Mouse (Mus musculus): Measurements from ENCODE around the gene Snx30. TPM values are rescaled to one million over a fixed set of nuclear protein-coding genes. Genes with fewer than 3 reads are reported as not detected.

The Snx30 gene
- polyA plus RNA-seq, 1 experiment from 2014 or later: 8.9 TPM

GRCm38 (mm10) chr4:59767717-59768116 is 37.9 kb upstream of the Snx30 start:
- no peak overlapping the region for H3K27ac ChIP-seq (ENCODE audit: low read length)
- no peak overlapping the region for H3K4me3 ChIP-seq (replicated peaks; ENCODE audit: low read length)
- H3K9me3 ChIP-seq (ENCODE audit: control insufficient read depth, low read length): no peaks in the 10 kb centered on the region
- peaks cover 7% of the 10 kb centered on the region for H3K36me3 ChIP-seq (ENCODE audit: control insufficient read depth, insufficient read depth)
- no peaks in the 10 kb centered on the region for H3K27me3 ChIP-seq (replicated peaks; ENCODE audit: control insufficient read depth, insufficient read depth, low read length)
- H3K9ac ChIP-seq (replicated peaks; ENCODE audit: low read depth, low read length): no peak overlapping the region
- ATAC-seq: no peak
- H3K4me1 ChIP-seq (replicated peaks; ENCODE audit: control insufficient read depth, insufficient read depth, low read length): peaks cover 11% of the 10 kb centered on the region
- 96% methylated on average over 2 of the region's 2 CpGs for WGBS
- no peak overlapping the region for H3K4me2 ChIP-seq (ENCODE audit: low read length)

- WGBS: 38% methylated on average over 17 of the region's 17 CpGs
- ATAC-seq: no peak
- Histone ChIP-seq H3K4me2 (ENCODE audit: low read length) (no peak overlapping the region), H3K27me3 (replicated peaks; ENCODE audit: control insufficient read depth, insufficient read depth, low read length) (no peaks in the 10 kb centered on the region), H3K4me1 (replicated peaks; ENCODE audit: control insufficient read depth, insufficient read depth, low read length) (no peaks in the 10 kb centered on the region), H3K36me3 (ENCODE audit: control insufficient read depth, insufficient read depth) (peaks cover 16% of the 10 kb centered on the region), H3K9me3 (ENCODE audit: control insufficient read depth, low read length) (no peaks in the 10 kb centered on the region), H3K27ac (ENCODE audit: low read length) (no peak overlapping the region), H3K9ac (replicated peaks; ENCODE audit: low read depth, low read length) (no peak overlapping the region), H3K4me3 (replicated peaks; ENCODE audit: low read length) (no peak overlapping the region)
These were observed 33.3 kb upstream of the Snx30 start for GRCm38 (mm10) chr4:59772171-59772879.

- H3K27me3 ChIP-seq (replicated peaks; ENCODE audit: control insufficient read depth, insufficient read depth, low read length): no peaks in the 10 kb centered on the region
- H3K4me2 ChIP-seq (ENCODE audit: low read length): no peak overlapping the region
- ATAC-seq: no peak
- H3K36me3 ChIP-seq (ENCODE audit: control insufficient read depth, insufficient read depth): peaks cover 9% of the 10 kb centered on the region; the same call in 1 of the 2 replicates
- H3K9me3 ChIP-seq (ENCODE audit: control insufficient read depth, low read length): no peaks in the 10 kb centered on the region
- no peak overlapping the region for H3K4me3 ChIP-seq (replicated peaks; ENCODE audit: low read length)
- peaks cover 5% of the 10 kb centered on the region for H3K4me1 ChIP-seq (replicated peaks; ENCODE audit: control insufficient read depth, insufficient read depth, low read length)
- H3K27ac ChIP-seq (ENCODE audit: low read length): no peak overlapping the region
- no peak overlapping the region for H3K9ac ChIP-seq (replicated peaks; ENCODE audit: low read depth, low read length)
- 86% methylated on average over 3 of the region's 3 CpGs for WGBS
These were observed 27.8 kb upstream of the Snx30 start for GRCm38 (mm10) chr4:59777828-59778227.

GRCm38 (mm10) chr4:59780568-59780967 is 25.1 kb upstream of the Snx30 start:
- no peak for ATAC-seq
- no peak overlapping the region for H3K4me3 ChIP-seq (replicated peaks; ENCODE audit: low read length)
- no peak overlapping the region for H3K27ac ChIP-seq (ENCODE audit: low read length)
- no peaks in the 10 kb centered on the region for H3K9me3 ChIP-seq (ENCODE audit: control insufficient read depth, low read length)
- H3K27me3 ChIP-seq (replicated peaks; ENCODE audit: control insufficient read depth, insufficient read depth, low read length): no peaks in the 10 kb centered on the region
- WGBS: 23% methylated on average over 1 of the region's 1 CpGs
- H3K9ac ChIP-seq (replicated peaks; ENCODE audit: low read depth, low read length): no peak overlapping the region
- H3K36me3 ChIP-seq (ENCODE audit: control insufficient read depth, insufficient read depth): no peaks in the 10 kb centered on the region
- no peak overlapping the region for H3K4me2 ChIP-seq (ENCODE audit: low read length)
- peaks cover 6% of the 10 kb centered on the region for H3K4me1 ChIP-seq (replicated peaks; ENCODE audit: control insufficient read depth, insufficient read depth, low read length)

GRCm38 (mm10) chr4:59782853-59783684 is 22.6 kb upstream of the Snx30 start:
- peak; percentile 45; the same call in 1 of the 2 replicates for ATAC-seq
- Histone ChIP-seq H3K4me3 (replicated peaks; ENCODE audit: low read length) (peak overlapping the region; percentile 73), H3K9me3 (ENCODE audit: control insufficient read depth, low read length) (no peaks in the 10 kb centered on the region), H3K9ac (replicated peaks; ENCODE audit: low read depth, low read length) (peak overlapping the region; percentile 74), H3K4me2 (ENCODE audit: low read length) (peak overlapping the region; percentile 71), H3K36me3 (ENCODE audit: control insufficient read depth, insufficient read depth) (no peaks in the 10 kb centered on the region), H3K4me1 (replicated peaks; ENCODE audit: control insufficient read depth, insufficient read depth, low read length) (peaks cover 6% of the 10 kb centered on the region), H3K27me3 (replicated peaks; ENCODE audit: control insufficient read depth, insufficient read depth, low read length) (no peaks in the 10 kb centered on the region), H3K27ac (ENCODE audit: low read length) (0 out of 2 replicates have a peak overlapping the region, but pooled peaks have one; percentile 25)
- 0% methylated on average over 47 of the region's 47 CpGs for WGBS

- WGBS: under 1% methylated on average over 36 of the region's 36 CpGs
- Histone ChIP-seq H3K4me1 (replicated peaks; ENCODE audit: control insufficient read depth, insufficient read depth, low read length) (peaks cover 6% of the 10 kb centered on the region), H3K4me2 (ENCODE audit: low read length) (peak overlapping the region; percentile 71), H3K9ac (replicated peaks; ENCODE audit: low read depth, low read length) (peak overlapping the region; percentile 74), H3K36me3 (ENCODE audit: control insufficient read depth, insufficient read depth) (no peaks in the 10 kb centered on the region), H3K9me3 (ENCODE audit: control insufficient read depth, low read length) (no peaks in the 10 kb centered on the region), H3K27ac (ENCODE audit: low read length) (0 out of 2 replicates have a peak overlapping the region, but pooled peaks have one; percentile 25), H3K4me3 (replicated peaks; ENCODE audit: low read length) (peak overlapping the region; percentile 73), H3K27me3 (replicated peaks; ENCODE audit: control insufficient read depth, insufficient read depth, low read length) (no peaks in the 10 kb centered on the region)
- ATAC-seq: peak; percentile 97
These were observed 21.9 kb upstream of the Snx30 start for GRCm38 (mm10) chr4:59783685-59784279.

- Histone ChIP-seq H3K27me3 (replicated peaks; ENCODE audit: control insufficient read depth, insufficient read depth, low read length) (no peaks in the 10 kb centered on the region), H3K9ac (replicated peaks; ENCODE audit: low read depth, low read length) (no peak overlapping the region), H3K4me2 (ENCODE audit: low read length) (no peak overlapping the region), H3K27ac (ENCODE audit: low read length) (no peak overlapping the region), H3K9me3 (ENCODE audit: control insufficient read depth, low read length) (no peaks in the 10 kb centered on the region), H3K4me3 (replicated peaks; ENCODE audit: low read length) (no peak overlapping the region), H3K36me3 (ENCODE audit: control insufficient read depth, insufficient read depth) (no peaks in the 10 kb centered on the region), H3K4me1 (replicated peaks; ENCODE audit: control insufficient read depth, insufficient read depth, low read length) (peaks cover 6% of the 10 kb centered on the region)
- 23% methylated on average over 2 of the region's 2 CpGs for WGBS
- ATAC-seq: no peak
These were observed 20.2 kb upstream of the Snx30 start for GRCm38 (mm10) chr4:59785412-59785811.

- H3K9ac ChIP-seq (replicated peaks; ENCODE audit: low read depth, low read length): no peak overlapping the region
- no peaks in the 10 kb centered on the region for H3K27me3 ChIP-seq (replicated peaks; ENCODE audit: control insufficient read depth, insufficient read depth, low read length)
- no peaks in the 10 kb centered on the region for H3K9me3 ChIP-seq (ENCODE audit: control insufficient read depth, low read length)
- 1% methylated on average over 7 of the region's 7 CpGs for WGBS
- H3K27ac ChIP-seq (ENCODE audit: low read length): no peak overlapping the region
- H3K4me1 ChIP-seq (replicated peaks; ENCODE audit: control insufficient read depth, insufficient read depth, low read length): peaks cover 4% of the 10 kb centered on the region
- H3K4me2 ChIP-seq (ENCODE audit: low read length): no peak overlapping the region
- ATAC-seq: 0 out of 2 replicates have a peak, but pooled peaks have one; percentile 11
- H3K4me3 ChIP-seq (replicated peaks; ENCODE audit: low read length): no peak overlapping the region
- H3K36me3 ChIP-seq (ENCODE audit: control insufficient read depth, insufficient read depth): no peaks in the 10 kb centered on the region
These were observed 19.0 kb upstream of the Snx30 start for GRCm38 (mm10) chr4:59786661-59787060.

- H3K4me2 ChIP-seq (ENCODE audit: low read length): no peak overlapping the region
- no peak overlapping the region for H3K9ac ChIP-seq (replicated peaks; ENCODE audit: low read depth, low read length)
- H3K9me3 ChIP-seq (ENCODE audit: control insufficient read depth, low read length): no peaks in the 10 kb centered on the region
- 64% methylated on average over 6 of the region's 6 CpGs for WGBS
- no peaks in the 10 kb centered on the region for H3K27me3 ChIP-seq (replicated peaks; ENCODE audit: control insufficient read depth, insufficient read depth, low read length)
- no peaks in the 10 kb centered on the region for H3K36me3 ChIP-seq (ENCODE audit: control insufficient read depth, insufficient read depth)
- ATAC-seq: no peak
- H3K4me1 ChIP-seq (replicated peaks; ENCODE audit: control insufficient read depth, insufficient read depth, low read length): peaks cover 4% of the 10 kb centered on the region
- no peak overlapping the region for H3K4me3 ChIP-seq (replicated peaks; ENCODE audit: low read length)
- no peak overlapping the region for H3K27ac ChIP-seq (ENCODE audit: low read length)
These were observed 18.5 kb upstream of the Snx30 start for GRCm38 (mm10) chr4:59787126-59787525.
